Mouse (Mus musculus) c-Kit-positive CD71-negative TER-119-negative erythroid progenitor cells, embryonic 14.5 days (primary cell): ENCODE results near the gene Wsb2.
"Not testable (repeated sequence)": the region's sequence is repeated elsewhere in the genome, so short reads cannot be mapped to it uniquely, and the experiment has no call there.

Source experiments
- DNase-seq: peaks from one replicate; pipeline ENCODE4 v3.0.0-alpha.2; 2013; ENCODE audit warnings: low read depth

Gene Wsb2

DNA sequence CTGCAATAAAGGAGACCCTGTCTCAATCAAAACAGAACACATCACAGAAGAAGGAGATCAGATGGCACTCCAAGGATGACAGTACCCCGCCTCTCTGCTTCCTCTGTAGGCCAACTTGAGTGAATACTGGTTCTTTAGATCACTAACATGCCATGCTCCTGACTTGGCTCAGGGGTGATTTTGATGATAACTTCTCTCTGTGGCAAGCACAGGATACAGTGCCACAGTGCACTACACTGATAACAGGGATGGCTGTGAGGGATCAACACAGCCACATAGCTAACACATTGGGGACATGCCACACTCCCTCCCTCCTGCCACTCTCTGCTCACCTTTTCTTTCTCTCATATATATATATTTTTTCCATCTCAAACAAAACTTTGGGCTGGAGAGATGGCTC lies 33.8 kb downstream of the Wsb2 start:
- DNase-seq = no peak

DNA sequence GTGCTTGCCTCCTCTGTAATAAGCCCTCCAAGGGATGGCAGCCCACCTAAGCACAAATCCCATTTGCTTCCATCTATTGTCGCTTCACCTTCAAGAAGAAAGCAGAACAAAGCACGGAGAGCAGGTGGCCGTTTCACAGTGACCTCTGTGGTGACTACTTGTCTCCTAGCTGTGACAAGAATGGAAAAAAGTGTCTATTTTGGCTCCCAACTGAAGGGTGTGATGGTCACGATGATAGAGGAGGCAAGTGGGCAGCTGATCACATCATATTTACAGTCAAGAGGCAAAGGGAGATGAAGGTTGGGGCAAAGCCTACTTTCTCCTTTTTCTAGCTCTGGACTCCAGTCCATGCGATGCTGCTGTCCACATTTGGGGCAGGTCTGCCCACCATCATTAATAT lies 38.7 kb downstream of the Wsb2 start:
- DNase-seq = no peak

DNA sequence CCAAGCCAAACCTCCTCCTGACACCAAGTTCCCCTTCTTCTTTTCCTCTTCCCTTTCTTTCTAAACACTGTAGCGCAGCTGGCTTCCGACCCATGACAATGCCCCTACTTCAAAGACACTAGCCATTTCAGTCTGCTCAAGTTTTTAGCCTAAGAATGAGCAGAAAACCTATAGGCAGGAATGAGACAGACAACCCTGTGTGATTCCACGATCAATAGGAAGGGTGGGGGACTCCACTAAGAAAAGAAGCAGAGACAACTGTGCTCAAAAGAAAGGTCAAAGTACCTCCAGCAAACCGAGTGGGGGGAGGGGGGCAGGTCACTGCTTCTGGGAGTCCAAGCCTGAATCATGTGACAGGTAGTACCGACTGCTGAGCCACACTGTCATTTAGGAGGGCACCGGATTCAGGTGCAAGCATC lies 39.5 kb downstream of the Wsb2 start:
- no peak for DNase-seq

DNA sequence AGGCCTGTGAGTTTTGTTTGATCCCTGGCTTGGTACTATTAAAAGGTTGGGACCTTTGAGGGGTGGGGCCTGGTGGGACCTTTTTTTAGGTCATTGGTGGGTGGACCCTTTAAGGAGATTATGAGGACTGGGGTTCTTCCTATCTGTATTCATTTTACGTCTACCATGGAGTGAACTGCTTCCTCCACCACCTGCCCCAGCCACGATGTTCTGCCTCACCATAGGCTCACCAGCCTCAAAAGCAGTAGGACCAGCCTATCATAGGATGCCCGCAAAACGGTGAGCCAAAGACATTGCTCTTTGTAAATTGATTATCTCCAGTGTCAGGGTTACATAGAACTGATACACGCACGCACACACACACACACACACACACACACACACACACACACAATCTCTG lies 40.3 kb downstream of the Wsb2 start:
- DNase-seq = no peak

DNA sequence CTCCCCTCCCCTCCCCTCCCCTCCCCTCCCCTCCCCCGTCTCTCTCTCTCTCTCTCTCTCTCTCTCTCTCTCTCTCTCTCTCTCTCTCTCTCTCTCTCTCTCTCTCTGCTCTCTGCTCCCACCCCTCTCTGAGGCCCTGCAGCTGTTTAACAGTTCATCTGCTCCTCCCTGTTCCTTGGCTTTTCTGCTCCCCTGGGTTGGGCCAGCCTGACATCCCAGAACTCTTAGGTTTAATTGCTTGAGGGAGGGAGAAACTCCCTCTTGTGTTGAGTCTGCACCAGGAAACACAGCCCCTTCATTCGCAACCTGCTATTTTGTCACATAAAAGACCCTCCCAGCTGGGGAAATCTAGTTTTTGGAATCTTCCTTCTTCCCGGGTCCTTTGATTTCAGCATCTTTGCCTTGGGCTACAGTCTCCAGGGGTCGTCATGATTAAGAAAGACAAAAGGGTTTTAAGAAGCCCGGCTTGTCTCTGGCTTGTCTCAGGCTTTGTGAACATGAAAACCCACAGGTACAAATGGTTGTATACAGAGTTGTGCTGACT lies 41.0 kb downstream of the Wsb2 start:
- DNase-seq = no peak

DNA sequence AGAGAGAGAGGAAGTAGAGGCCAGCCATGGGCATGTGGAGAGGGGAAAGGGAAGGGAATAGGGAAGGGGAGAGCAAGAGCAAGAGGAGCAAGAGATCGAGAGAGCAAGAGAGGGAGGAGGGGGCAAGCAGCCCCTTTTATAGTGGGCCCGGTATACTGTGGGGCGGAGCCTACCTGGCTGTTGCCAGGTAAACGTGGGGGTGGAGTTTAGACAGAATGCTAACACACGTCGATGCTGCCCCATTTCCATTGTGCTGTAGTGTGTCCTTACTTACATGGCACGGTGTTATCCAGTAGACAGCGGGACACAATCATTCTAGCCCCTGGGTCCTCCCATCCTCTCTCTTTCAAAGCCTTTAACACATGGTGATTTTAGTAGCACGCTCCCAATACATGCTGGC lies 42.2 kb downstream of the Wsb2 start:
- no peak for DNase-seq

DNA sequence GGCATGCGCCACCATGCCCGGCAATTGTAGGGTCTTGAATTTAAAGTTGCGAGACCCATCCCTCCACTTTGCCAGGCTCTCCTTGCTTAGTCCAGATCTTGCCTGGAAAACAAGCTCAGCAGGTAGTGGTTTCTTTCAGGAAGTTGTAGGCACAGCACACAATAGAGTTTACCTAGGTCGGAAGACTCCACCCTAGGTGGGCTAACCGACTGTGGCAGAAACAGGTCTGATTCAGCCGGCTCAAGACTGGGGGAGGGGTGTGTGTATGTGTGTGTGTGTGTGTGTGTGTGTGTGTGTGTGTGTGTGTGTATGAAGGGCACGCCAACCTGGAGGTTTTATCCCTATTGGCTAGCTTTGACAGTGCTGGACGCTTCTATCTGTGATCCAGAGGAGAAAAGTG lies 46.5 kb downstream of the Wsb2 start:
- DNase-seq = no peak

DNA sequence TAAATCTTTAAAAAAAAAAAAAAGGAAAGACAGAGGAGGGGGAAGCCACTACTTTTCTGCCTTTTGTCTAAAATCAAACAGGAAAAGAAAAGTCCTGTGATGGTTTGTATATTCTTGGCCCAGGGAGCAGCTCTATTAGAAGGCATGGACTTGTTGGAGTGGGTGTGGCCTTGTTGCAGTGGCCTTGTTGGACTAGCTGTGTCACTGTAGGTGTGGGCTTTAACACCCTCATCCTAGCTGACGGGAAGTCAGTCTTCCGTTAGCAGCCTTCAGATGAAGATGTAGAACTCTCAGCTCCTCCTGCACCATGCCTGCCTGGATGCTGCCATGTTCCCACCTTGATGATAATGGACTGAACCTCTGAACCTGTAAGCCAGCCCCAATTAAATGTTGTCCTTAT lies 47.6 kb downstream of the Wsb2 start:
- not testable (repeated sequence) for DNase-seq

DNA sequence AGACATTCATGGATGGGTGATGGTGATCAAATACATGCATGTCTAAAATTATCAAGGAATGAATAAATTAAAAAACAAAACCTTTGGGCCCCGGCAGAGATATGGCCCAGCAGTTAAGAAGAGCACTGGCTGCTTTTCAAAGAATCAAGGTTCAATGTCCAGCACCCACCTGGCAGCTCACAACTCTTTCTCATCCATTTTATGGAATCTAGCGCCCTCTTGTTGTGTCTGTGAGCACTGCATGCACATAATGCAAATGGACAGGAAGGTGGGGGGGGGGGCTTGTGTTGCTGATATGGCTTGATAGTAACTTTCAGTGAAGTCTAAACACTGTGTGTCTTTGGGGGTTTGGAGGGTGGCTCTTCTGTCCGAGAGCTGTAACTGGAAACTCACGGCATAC lies 51.1 kb downstream of the Wsb2 start:
- DNase-seq = peak; percentile 46

DNA sequence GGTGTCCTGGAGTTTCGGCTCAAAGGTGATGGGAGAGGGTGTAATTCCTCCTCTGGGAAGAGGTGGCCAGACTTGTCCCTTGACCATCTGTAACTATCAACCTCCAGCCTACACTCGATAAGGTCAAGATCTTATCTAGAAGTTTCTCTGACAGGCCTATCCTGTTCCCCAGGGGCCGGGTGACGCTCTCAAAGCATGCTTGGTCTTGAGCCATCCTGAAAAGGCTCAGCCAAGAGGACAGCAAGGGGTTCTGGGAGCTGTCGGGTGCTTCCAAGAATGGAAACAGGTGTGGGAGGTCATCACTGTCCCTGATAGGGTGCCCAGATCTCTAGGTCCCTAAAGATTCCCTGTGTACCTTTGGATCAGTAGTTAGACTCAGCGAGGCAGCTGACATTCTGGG lies 52.3 kb downstream of the Wsb2 start:
- no peak for DNase-seq

DNA sequence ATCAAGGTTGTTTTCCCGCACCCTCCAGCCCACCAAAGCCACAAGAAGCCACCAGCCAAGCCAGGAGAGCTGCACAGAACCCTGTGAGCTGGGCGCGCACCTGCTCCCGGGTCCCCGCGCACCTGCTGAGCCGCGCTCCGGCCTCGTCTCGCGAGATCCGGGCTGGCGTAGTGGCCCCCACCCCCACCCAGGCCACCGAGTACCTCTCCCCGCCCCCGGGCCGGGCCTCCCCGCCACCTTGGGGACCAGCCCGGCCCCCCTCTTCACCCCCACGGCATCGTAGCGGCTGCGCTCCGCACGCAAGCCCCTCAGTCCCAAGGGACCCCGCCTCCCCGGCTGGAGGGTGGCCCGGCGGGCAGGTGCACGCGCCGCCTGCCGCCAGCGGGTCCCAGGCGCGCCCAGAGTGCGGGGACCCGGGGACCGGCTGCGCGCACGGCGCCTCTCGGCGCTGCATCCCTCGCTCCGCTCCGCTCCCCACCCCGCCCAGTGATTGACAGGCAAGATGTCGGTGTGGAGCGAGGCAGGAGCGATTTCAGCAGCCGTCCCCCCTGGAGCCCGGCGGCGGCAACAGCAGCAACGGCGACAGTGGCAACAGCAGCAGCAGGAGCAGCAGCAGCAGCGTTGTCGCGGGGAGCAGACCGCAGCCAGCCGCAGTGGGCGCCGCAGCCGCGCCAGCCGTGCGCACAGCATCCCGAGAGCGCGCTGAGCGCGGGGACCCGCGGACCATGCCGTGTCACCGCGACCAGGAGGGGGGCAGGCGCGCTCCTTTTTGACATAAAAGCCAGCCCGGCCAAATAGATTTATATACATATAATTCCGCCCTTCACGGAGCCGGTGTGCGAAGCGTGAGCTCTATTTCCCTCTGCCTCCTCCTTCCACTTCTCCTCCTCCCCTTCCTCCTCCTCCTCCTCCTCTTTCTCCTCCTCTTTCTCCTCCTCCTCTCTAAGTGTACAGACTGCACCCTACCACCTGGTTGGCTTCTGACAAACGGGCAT lies 56.7 kb downstream of the Wsb2 start, which contains the start of gene Ksr2:
Gene Ksr2, plus strand, starts transcription at position 494 of the 995 bp plus-strand sequence.
- no peak for DNase-seq

DNA sequence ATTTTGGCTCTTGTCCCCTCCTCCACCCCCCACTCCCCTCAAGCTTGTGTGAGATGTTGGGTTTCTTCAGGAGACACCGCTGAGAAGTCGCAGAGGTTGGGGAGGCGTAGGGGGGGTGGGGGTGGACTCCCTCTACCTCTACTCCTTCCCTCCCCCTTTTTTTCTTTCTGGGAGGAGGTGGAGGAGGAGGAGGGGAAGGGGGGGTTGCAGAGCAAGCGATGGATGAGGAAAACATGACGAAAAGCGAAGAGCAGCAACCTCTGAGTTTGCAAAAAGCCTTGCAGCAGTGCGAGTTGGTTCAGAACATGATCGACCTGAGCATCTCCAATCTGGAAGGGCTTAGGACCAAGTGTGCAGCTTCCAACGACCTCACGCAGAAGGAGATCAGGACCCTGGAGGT lies 57.5 kb downstream of the Wsb2 start:
- DNase-seq = no peak

DNA sequence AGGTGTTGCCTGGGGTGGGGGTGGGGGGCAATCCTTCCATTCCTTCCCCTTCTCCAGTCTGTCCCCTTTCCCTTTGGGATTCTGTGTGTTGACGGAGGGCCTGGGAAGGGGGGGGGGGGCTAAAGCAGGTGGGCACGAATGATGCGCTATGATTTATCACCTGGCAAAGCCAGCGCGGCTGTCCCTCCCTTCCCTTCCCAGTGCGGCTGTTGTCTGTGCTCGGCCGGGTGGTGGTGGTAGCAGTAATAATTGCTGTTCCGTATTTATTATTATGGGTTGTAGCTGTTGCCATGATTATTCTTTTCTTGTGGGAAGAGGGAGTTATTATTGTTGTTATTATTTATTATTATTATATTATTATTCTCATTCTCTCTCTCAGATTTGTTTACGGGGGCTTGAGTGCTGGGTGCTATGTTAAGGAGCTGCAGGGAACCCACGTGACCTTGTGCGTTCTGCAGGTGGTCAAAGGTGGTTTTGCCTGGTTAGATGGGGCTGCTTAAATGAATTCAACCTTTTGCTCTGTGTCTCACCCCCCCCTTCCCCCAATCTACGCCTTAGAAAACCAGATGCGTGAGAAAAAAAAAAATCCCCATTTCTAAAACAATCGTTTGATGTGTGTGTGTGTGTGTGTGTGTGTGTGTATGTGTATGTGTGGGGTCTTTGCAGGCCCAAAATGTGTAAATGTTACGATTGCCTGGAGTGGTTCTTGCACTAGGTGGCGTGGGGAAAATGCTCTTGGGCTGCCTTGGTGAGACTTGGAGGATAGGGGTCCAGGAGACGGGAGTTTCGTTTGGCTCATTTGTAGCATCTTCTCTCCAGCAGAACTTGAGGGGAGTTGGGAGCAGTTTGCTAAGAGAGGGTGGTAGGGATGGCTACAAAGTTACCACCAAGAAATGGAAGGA lies 58.2 kb downstream of the Wsb2 start:
- no peak for DNase-seq

DNA sequence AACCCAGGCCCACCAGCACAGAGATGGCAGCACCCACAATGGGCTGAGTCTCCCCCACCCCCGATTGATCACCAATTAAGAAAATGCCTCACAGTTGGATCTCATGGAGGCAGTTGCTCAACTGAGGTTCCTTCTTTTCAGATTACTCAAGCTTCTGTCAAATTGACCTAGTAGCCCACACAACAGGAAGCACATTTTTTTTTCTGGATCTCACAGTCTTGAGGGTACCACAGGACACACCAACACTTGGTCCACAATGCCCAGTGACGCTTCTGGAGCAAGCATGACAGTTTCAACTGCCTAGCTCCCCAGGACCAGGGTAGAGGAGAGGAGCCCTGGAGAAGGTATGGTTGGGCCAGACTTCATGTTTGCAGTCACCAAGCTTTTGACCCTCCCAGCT lies 60.3 kb downstream of the Wsb2 start:
- DNase-seq = no peak
